Mouse (Mus musculus) bone marrow macrophage, adult 2 months (primary cell): ENCODE data around the gene Acadvl. TPM values are rescaled to one million over a fixed set of nuclear protein-coding genes. Genes with fewer than 3 reads are reported as not detected.

Experiments
- H3K27ac ChIP-seq: 2 replicates; pipeline ENCODE4 v1.5.1; 2012; ENCODE audit warnings: low read depth, low read length; ENCODE audit not compliant: insufficient read depth
- H3K4me1 ChIP-seq: 2 replicates; pipeline ENCODE4 v1.6.1; 2012; ENCODE audit warnings: low read length; ENCODE audit not compliant: control insufficient read depth, insufficient read depth
- H3K4me3 ChIP-seq: 2 replicates; pipeline ENCODE4 v1.5.1; 2012; ENCODE audit warnings: mild to moderate bottlenecking, low read length, moderate library complexity; ENCODE audit not compliant: insufficient read depth
- CTCF ChIP-seq: IDR thresholded peaks from 2 replicates; pipeline ENCODE4 v1.5.1; 2012; ENCODE audit warnings: low read depth, mild to moderate bottlenecking, low read length, moderate library complexity
- POLR2A ChIP-seq: IDR thresholded peaks from 2 replicates; pipeline ENCODE4 v1.6.1; 2012; ENCODE audit warnings: mild to moderate bottlenecking, low read depth, low read length, borderline replicate concordance
- polyA plus RNA-seq: library from polyadenylated mRNA; stranded (reverse); fragments of >200 nt; gene quantifications from 2 replicates; pipeline ENCODE4 v1.2.4, GENCODE M21; 2012; ENCODE audit not compliant: missing spikeins, insufficient read depth, insufficient read length

The Acadvl gene
- polyA plus RNA-seq, 1 experiment = 51.3 TPM

- Histone ChIP-seq H3K4me1 (no peaks in the 10 kb centered on the region), H3K27ac (no peak overlapping the region), H3K4me3 (no peak overlapping the region)
- TF ChIP-seq CTCF = no peak
- TF ChIP-seq POLR2A = no peak
Observed at GRCm38 (mm10) chr11:70028401-70029129, 13.4 kb upstream of the Acadvl start.

GRCm38 (mm10) chr11:70027397-70027796, 12.2 kb upstream of the Acadvl start:
- no peak overlapping the region for H3K4me3 ChIP-seq
- H3K27ac ChIP-seq = no peak overlapping the region
- H3K4me1 ChIP-seq = no peaks in the 10 kb centered on the region
- TF ChIP-seq CTCF (no peak), POLR2A (no peak)

- H3K27ac ChIP-seq = no peak overlapping the region
- no peak overlapping the region for H3K4me3 ChIP-seq
- H3K4me1 ChIP-seq = no peaks in the 10 kb centered on the region
- TF ChIP-seq POLR2A (no peak), CTCF (no peak)
Observed at GRCm38 (mm10) chr11:70026689-70027088, 11.5 kb upstream of the Acadvl start.

GRCm38 (mm10) chr11:70024151-70024514, 8.9 kb upstream of the Acadvl start:
- no peak for TF ChIP-seq CTCF
- no peak for TF ChIP-seq POLR2A
- Histone ChIP-seq H3K4me1 (peaks cover 10% of the 10 kb centered on the region), H3K27ac (no peak overlapping the region), H3K4me3 (no peak overlapping the region)

- no peak for TF ChIP-seq POLR2A
- TF ChIP-seq CTCF = no peak
- no peak overlapping the region for H3K4me3 ChIP-seq
- peaks cover 15% of the 10 kb centered on the region for H3K4me1 ChIP-seq
Observed at GRCm38 (mm10) chr11:70023481-70024150, 8.4 kb upstream of the Acadvl start.

GRCm38 (mm10) chr11:70021264-70022132, 6.3 kb upstream of the Acadvl start:
- Histone ChIP-seq H3K4me3 (peak overlapping the region; percentile 68), H3K4me1 (peaks cover 20% of the 10 kb centered on the region), H3K27ac (no peak overlapping the region)
- TF ChIP-seq CTCF (no peak), POLR2A (no peak)

More at GRCm38 (mm10) chr11:70023481-70024150, 8.4 kb upstream of the Acadvl start:
- no peak overlapping the region for H3K27ac ChIP-seq

GRCm38 (mm10) chr11:70020731-70021263, 5.6 kb upstream of the Acadvl start:
- Histone ChIP-seq H3K27ac (no peak overlapping the region), H3K4me1 (peaks cover 20% of the 10 kb centered on the region), H3K4me3 (peak overlapping the region; percentile 68)
- TF ChIP-seq CTCF (peak; percentile 58), POLR2A (no peak)

- TF ChIP-seq CTCF (no peak), POLR2A (no peak)
- H3K4me1 ChIP-seq = peaks cover 20% of the 10 kb centered on the region
- peak overlapping the region; percentile 16; the same call in 1 of the 2 replicates for H3K4me3 ChIP-seq
- peak overlapping the region; percentile 3; the same call in 1 of the 2 replicates for H3K27ac ChIP-seq
Observed at GRCm38 (mm10) chr11:70020022-70020631, 4.9 kb upstream of the Acadvl start.

- peaks cover 22% of the 10 kb centered on the region for H3K4me1 ChIP-seq
- no peak overlapping the region for H3K27ac ChIP-seq
- TF ChIP-seq POLR2A = no peak
- TF ChIP-seq CTCF = no peak
- H3K4me3 ChIP-seq = peak overlapping the region; percentile 46; the same call in 1 of the 2 replicates
Observed at GRCm38 (mm10) chr11:70019495-70020021, 4.3 kb upstream of the Acadvl start.
